Mouse (Mus musculus) 416B (cell line): ENCODE measurements at regions not wholly inside any gene's neighbourhood (a gene's known extent, or its start where the extent isn't known, plus 50 kb on each side); places are given as distances from the start of the nearest gene placed in this dataset.

Experiments used
- DNase-seq: peaks from one replicate; pipeline ENCODE4 v3.0.0; 2011; ENCODE audit warnings: low read depth

DNA sequence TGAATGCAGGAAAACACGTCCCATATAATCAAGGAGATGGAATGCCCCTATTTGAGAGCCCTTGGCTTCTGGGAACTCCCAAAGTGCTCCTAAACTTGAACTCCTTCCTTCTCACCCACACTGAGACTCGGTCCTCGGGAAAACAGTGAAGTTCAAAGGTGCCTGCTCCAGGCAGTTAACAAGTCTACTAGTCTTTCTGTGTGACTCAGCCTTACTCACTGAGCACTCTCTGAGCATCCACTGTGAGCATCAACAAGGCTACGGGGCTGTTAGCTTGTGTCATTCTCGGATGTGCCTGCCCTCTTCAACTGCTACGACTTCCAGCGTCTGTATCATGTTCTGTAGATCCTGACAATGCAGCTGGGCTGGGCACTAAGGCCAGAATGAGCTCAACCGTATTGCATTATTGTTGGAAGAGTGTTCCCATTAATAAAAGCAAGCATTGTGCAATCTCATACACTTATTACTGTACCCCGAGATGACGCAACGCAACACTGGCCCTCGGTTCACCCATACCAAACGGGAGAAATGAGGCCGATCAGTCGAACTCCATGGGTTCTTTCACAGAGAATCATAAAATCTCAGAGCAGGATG, 96.1 kb upstream of the Egr2 start:
- peak; percentile 47 for DNase-seq

DNA sequence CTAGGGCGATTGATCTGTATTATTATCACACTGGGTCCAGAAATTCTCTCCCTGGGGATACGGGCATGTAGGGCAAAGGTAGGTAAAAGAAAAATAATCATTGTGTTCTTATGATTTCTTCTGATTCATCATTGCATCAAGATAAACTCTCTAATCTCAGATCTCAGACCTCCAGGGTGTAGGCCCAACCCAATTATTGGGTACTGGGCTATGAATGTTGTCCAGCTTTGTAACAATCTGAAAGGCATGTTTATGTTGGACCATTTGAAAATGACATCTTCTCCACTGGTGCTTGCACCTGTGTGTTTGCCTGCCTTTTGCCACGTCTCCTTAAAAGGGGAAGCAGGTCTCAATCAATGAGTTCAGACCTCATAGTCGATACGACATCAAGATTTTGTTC, 95.4 kb upstream of the Egr2 start:
- no peak for DNase-seq

DNA sequence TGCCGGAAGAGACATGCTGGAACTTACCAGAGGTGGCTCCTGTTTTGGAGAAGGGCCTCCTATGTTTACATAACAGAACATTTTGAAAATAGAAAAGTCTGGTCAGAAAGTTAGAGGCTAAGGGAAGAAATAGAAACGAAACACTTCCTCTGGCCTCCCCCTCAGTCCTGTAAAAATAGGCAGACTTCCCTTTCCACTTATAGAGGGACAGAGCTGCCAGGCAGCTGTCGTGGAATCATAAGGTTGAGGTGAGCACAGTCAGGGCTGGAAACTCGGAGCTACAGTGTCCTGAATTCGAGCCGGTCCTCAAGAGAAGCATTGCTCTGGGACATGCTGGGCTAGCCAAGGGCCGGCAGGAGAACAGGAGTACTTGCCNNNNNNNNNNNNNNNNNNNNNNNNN, 94.0 kb upstream of the Egr2 start:
- DNase-seq: no peak

DNA sequence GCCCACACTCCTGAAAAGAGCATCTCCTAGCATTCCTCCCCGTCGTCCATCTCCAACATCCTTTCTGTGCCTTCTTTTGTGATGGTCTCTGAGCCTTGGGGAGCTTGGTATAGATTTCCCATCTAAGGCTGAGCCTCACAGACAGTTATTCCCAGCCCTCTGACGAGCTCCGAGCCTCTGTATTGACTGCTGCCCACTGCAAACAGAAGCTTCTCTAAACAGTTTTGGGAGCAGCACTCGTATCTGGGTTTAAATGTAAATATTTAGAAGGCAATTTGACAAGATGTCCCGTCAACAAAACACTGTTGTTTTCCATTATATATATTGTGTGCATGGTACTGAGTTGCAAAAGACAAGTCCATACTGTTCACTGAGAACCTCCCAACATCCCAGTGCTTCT, 86.4 kb upstream of the Egr2 start:
- no peak for DNase-seq

DNA sequence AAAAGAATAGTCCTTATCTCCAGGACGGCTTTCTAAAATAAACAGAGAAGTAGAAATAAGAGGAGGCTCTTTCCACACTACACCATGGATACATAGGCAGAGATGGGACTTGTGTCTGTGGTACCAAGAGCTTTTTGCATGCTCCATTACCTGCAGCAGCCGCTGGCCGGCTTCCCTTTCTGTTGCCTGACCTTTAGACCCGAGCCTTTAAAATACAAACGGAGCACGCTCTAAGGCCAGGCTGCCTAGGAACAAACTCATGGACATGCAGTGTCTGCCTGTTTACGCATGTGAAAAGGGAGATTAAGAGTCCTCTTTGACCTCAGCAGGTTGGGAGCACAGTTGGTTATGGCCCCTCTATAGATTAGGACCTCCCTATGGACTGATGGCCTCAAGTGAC, 81.1 kb upstream of the Egr2 start:
- DNase-seq: no peak

DNA sequence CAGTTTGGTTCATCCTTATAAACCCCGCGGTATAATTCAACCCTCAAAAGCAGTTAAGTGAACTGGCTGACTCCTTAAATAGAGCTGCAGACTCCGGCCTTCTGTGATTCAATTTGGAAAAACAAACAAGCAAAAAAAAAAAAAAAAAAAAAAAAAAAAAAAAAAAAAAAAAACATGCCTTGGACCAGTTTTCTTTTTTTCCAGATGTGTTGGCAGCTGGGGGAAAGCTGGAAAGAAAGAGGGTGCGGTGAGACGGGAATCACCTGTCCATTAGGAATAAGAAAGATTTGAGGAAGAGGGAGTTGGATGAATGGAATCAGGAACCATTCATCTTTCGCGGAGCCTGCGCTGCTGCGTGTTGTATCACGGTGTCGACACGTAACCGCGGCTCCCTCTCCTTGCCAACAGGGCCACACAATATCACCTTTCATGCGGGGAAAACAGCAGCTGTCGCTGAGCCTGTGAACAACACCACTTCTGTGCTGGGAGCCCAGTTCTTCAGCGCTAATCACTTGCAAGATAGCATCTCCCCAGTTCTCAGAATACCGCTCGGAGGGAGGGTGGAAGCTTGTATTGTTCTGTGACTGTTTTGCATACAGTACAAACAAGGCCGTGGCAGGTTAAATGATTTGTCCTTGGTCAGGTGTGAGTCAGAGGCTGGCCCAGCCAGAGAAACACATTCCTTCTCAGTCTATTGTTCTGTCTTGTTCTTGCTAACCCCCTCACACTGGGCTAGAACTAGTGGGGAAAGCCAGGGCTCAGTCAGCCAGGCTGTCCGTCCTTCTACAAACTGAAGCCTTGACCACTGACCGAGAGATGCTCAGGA, 76.6 kb upstream of the Egr2 start:
- no peak for DNase-seq

DNA sequence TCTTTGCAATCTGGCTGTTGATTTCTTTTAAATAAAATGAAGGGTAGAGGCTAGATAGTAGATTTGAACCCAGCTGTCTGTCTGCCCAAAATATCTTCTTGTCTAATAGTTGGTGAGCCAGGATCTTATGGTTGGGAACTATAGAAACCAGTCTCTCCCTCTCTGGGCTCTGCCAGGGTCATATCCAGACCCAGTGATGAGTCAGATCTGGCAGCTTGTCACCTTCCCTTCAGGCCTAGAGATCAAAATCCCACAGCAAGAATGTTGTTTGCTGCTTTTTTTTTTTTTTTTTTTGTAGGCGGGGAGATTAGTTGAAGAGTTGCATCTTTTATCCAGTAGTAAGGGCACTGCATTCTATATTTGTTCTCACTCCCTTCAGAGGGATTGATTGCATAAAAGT, 74.0 kb upstream of the Egr2 start:
- DNase-seq: no peak

DNA sequence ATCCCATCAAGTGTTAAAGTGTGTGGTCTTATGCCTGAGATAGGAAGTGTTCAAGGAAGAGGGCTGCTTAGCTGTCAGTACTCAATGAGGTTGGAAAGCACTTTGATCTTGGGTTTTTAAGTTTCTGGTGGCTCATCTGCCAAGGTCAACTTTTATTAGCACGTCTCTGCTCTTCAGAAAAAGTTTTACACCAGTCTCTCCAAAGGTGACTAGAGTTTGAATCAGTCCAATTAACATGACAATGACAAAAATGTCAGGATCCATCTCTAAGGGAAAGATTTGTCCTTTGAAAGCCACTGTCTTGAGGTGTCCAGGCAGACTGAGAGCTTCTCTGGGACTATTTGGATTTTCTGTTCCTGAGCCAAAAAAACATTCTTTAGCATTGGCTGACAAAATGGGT, 73.4 kb upstream of the Egr2 start:
- no peak for DNase-seq

DNA sequence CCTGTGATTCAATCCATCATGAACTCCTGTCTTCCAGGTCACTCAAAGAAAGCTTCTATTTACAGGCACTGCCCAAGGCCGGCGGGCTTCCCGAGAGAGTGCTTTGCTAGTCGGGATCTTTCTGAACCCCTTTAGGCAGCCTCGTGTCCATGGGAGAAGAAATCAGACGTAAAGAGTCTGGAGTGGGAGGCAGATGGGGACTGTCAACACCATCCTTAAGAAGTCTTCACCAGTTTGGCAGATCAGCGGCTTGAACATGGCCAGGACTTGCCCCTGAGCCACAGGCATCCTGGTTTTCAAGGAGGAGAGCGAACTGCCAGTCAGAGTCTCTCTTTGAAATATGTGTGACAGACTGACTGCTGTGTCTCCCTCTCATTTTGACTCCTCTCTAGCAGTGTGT, 66.6 kb upstream of the Egr2 start:
- DNase-seq: no peak

DNA sequence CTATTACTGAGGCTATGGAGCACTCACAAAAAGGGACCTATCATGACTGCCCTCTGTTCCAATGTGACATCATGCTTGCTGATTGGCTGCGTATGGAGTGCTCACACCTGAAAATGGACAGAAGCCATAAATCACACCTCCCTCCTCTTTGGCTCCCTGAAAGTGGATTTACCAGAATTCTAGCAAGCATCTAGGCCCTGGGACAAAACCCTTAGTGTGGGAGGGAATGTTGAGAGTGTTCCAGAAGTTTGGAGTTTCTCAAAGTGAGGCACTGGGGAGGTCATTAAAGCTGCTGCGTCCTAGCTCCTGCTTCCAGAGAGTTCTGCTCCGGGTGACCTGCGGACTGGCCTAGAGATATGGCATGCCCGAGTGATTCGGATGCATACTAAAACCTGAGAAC, 62.3 kb upstream of the Egr2 start:
- DNase-seq: no peak

DNA sequence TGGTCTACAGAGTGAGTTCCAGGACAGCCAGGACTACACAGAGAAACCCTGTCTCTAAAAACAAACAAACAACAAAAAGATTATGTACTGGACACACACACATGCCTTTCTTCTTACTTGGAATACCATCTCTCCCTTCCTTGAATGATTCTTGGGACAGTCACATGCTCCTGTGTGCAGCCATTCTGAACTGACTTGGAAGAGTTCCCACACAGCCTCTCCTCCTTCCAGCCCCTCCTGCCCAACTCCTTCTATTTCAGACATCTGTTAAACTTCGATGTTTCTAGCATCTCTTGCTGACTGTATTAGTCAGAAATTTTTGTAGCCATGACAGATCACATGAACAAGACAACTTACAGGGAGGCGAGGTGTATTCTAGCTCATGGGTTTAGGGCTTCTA, 60.9 kb upstream of the Egr2 start:
- DNase-seq: no peak

DNA sequence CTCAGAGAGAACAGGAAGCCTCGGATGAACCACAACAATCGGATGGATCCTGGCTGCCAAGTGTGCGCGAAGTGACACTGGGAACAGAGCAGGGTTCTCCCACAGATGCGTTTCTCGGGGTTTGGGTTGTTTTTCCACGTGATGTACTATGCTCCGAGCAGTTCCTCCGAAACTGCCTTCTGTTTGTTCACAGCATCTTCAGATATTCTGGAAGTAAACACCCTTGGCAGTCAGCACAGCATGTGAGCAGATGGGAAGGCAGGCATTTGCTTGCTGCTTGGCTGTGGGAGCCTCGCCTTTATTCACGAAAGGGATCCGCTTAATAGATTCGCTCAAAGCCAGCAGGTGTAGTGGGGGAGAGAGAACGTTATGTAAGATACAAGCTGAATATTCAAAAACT, 53.0 kb upstream of the Egr2 start:
- no peak for DNase-seq

DNA sequence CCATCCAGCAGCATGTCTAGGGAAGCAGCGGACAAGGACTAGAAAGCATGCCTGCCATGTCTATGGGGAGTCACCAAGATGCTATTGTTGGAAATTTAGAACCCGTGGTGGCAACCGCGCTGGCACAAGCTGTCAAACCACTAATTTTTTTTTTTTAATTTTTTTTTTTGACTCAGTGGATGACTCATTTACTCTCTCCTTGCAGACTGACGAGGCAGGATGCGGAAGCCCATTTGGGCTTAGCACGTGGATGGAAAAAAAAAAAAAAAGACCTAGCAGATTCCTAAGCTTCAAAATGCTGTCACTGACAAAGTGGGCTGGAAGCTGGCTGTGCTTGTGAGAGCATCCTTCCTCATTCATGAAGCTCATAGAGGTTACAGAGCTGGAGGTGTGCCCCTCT, 51.9 kb upstream of the Egr2 start:
- peak; percentile 89 for DNase-seq

DNA sequence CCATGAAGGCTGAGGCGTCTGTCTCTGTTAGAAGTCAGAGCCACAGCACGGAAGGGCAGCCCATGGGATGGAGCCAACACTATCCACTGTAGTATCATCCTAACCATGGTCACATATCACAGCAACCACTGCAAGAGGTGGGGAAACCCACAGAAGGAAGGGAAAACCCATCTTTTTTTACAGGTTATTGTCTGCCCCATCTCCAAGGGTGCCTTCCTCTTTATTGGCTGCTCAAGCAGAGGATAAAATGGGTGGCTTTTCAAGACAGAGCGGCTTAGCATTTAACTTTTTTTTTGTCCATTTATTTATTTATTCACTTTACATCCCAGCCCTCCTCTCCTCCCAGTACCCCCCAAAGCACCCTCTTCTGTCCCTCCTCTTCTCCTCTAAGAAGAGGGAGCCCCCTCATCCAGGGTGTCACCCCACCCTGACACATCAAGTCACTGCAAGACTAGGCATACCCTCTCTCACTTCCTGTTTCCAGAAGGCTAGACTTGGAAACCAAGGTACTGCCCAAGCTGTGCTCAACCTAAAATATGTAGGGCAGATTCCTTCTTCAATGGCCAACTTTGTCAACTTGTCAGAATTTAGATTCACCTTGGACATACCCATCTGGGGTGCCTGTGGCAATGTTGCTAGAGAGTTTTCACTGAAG, 51.1 kb upstream of the Egr2 start:
- no peak for DNase-seq
